In the genomic region with DNA sequence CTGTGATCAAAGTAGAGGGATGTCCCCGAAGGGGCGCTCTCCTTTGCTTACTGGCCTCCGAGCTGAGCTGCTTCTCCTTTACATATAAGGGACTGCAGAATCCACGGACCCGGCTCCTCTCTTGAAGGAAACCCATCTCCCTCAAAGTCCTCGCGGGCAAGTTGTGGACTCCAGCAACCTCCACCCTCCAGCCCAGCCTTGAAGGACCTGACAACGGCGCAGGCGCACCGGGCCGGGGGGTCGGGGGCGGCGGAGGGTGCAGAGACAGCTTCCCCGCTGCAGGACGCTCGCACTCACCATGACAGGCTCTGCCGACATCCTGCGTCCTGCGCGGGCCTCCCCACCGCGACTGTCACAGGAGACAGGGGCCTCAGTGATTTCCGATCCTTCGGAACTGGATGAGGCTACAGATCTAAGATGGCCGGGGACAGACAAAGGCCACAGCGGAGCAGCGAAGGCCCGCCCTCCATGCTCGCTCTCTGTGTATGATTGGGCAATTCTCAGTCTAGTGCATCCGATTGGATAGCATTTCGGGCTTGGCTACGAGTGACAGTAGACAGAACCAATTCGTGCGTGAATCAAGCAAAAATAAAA, we compare ENCODE assay signal across 8 mouse cellular contexts. TPM values are rescaled to one million over a fixed set of nuclear protein-coding genes. Genes with fewer than 3 reads are reported as not detected.
A peak's percentile ranks its signal among the peaks of the same experiment; 100 is the strongest.
DNase-seq lines count a peak whose midpoint lies in the region; ATAC-seq lines count a peak whose summit lies in the region.

A gene (minus strand): TSS at position 440 of the 594 bp plus-strand sequence.

- peak; percentile 100 for ATAC-seq in hindbrain, embryonic 14.5 days (ENCODE audit: low FRiP score)

- H3K27me3 ChIP-seq in hindbrain, embryonic 14.5 days (ENCODE audit: control insufficient read depth, insufficient read depth, low read length) = no peaks in the 10 kb centered on the region

- H3K4me3 ChIP-seq in hindbrain, embryonic 14.5 days (replicated peaks; ENCODE audit: low read length) = peak within 1 kb of the TSS; percentile 60

- H3K9me3 ChIP-seq in hindbrain, embryonic 14.5 days (ENCODE audit: control insufficient read depth, low read length) = no peaks in the 10 kb centered on the region

- WGBS in hindbrain, embryonic 14.5 days = under 1% methylated on average over 36 of the region's 36 CpGs

- peaks cover 24% of the 10 kb centered on the region for H3K36me3 ChIP-seq in hindbrain, embryonic 14.5 days (replicated peaks; ENCODE audit: control insufficient read depth, insufficient read depth)

- peak within 1 kb of the TSS; percentile 88 for H3K9ac ChIP-seq in hindbrain, embryonic 14.5 days

- H3K4me1 ChIP-seq in hindbrain, embryonic 14.5 days (replicated peaks; ENCODE audit: control insufficient read depth, insufficient read depth, low read length) = peaks cover 33% of the 10 kb centered on the region

- H3K4me2 ChIP-seq in hindbrain, embryonic 14.5 days (replicated peaks) = peak within 1 kb of the TSS; percentile 75

- peak; percentile 98 for DNase-seq in R1 (ENCODE audit: low read depth, low spot score)
- DNase-seq in cerebellum, postnatal 25 days = peak; percentile 94 to 95
- DNase-seq in frontal cortex, postnatal 25 days (ENCODE audit: low spot score in 2 of 2) = peak; percentile 90 to 92
- peak; percentile 96 for DNase-seq in hindbrain, embryonic 14.5 days (ENCODE audit: low spot score)
- peak; percentile 91 to 92 for DNase-seq in layer of hippocampus, postnatal 36 days
- peak; percentile 97 for DNase-seq in lung, postnatal 36 days
- DNase-seq in retina, postnatal 1 day = peak; percentile 99
- DNase-seq in urinary bladder, adult 18-20 months (ENCODE audit: low spot score in 2 of 2) = peak; percentile 84 to 90

- peak within 1 kb of the TSS; percentile 98 for H3K27ac ChIP-seq in hindbrain, embryonic 14.5 days

RNA-seq across cellular contexts. Expression of the gene that starts here (rescaled TPM):
- 50.7 and 54.9 TPM in 2 replicates for polyA plus RNA-seq in hindbrain, embryonic 14.5 days (2014; fragmentation: Nextera tagmentation; extraction: Ambion mirVana)
- 10 to 100 TPM; 24.3 to 26.7 TPM for total RNA-seq in layer of hippocampus, postnatal 36 days (2021)

Comparison
In these comparisons a context has a peak if more than half of its experiments do, and no peak if none do; other contexts are left out.
1. Peak in every context shown above with its lines: DNase-seq, ATAC-seq, H3K4me3 ChIP-seq and H3K27ac ChIP-seq.